Mouse (Mus musculus): Measurements from ENCODE around the gene Spire2. TPM values are rescaled to one million over a fixed set of nuclear protein-coding genes. Genes with fewer than 3 reads are reported as not detected.

The Spire2 gene
- polyA plus RNA-seq, 1 experiment: 36.4 TPM

DNA sequence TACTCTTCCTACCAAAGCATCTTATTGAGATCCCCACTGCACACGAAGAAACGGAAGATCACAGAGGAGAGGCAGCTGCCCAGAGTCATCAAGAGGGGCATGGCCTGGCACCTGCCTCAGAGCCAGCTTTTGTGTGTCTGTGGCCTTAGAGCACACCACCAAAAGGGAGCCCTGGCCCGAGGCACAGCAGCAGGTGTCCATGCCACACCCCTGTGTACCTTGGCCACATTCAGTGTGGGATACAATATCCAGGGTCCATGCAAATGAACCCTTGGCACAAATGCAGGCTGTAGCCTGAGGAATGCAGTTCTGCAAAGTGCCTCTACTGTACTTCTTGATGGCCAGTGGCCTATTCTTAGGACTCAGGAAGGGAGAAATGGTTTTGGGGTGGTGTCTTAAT is 5.0 kb downstream of the Spire2 start:
- Histone ChIP-seq H3K27me3 (ENCODE audit: control insufficient read depth, insufficient read depth, low read length) (no peaks in the 10 kb centered on the region; the same call in 1 of the 2 replicates), H3K27ac (ENCODE audit: insufficient read depth, low read length) (no peak overlapping the region), H3K4me1 (ENCODE audit: control insufficient read depth, insufficient read depth, low read length) (0 out of 2 replicates have a peak, but pooled peaks cover 6% of the 10 kb centered on the region), H3K4me3 (replicated peaks; ENCODE audit: insufficient read depth, low read depth, low read length) (no peak overlapping the region)
- TF ChIP-seq POLR2A (IDR thresholded peaks at IDR 0.05; ENCODE audit: borderline replicate concordance, insufficient read depth, low read length) (no peak), CTCF (IDR thresholded peaks at IDR 0.05; ENCODE audit: borderline replicate concordance, insufficient read depth, low read depth, low read length) (no peak)
- DNase-seq: no peak
- WGBS: 74% methylated on average over 3 of the region's 3 CpGs

GRCm38 (mm10) chr8:123340071-123340470 is 7.6 kb downstream of the Spire2 start:
- Histone ChIP-seq H3K4me3 (replicated peaks; ENCODE audit: insufficient read depth, low read depth, low read length) (no peak overlapping the region), H3K27ac (ENCODE audit: insufficient read depth, low read length) (no peak overlapping the region), H3K4me1 (ENCODE audit: control insufficient read depth, insufficient read depth, low read length) (no peaks in the 10 kb centered on the region), H3K27me3 (ENCODE audit: control insufficient read depth, insufficient read depth, low read length) (no peaks in the 10 kb centered on the region; the same call in 1 of the 2 replicates)
- TF ChIP-seq POLR2A (IDR thresholded peaks at IDR 0.05; ENCODE audit: borderline replicate concordance, insufficient read depth, low read length) (no peak), CTCF (IDR thresholded peaks at IDR 0.05; ENCODE audit: borderline replicate concordance, insufficient read depth, low read depth, low read length) (peak; percentile 21; the same call in 1 of the 2 replicates)
- WGBS: 98% methylated on average over 4 of the region's 4 CpGs
- DNase-seq: no peak

DNA sequence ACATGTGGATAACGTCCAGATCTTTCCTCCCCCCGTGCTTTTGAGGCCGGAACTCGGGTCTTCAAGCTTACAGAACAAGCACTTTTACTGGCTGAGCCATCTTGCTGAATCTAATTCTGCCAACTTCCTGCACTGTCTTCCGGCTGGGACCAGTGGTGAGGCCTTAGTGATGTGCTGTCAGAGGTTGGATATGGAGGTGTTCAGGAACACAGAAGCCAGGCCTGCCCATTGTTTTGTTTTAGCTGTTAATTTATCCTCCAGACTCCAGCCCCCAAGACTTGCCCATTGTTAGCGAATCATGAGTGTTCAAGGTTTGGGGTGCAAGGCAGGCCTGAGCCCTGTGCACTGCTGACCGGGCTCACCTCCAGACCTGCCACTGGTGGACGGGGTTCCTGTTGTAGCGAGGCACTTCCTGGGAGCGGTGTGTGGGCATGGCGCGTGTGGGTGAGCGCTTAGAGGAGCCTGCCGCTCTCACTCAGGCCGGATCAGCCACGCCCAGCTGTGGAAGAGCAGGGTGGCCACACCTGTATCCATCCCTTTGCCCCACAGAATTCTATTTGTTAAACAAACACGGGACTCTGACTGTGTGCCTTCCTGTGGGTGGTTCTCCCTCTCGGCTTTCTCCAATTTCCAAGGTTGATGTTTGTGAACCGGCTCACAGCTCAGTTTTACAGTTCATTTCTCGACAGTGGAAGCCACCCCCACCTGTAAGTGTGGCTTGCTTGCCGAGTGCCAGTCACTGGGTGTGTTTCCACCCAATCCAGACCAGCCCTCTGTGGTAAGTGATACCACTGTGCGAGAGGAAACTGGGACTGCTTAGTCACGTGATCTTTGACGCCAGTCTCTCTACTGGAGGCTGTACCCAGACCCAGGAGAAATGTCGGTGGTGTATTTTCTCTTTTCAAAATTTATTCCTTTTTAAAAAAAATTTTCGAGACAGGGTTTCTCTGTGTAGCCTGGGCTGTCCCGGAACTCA is 8.8 kb downstream of the Spire2 start:
- Histone ChIP-seq H3K4me3 (replicated peaks; ENCODE audit: insufficient read depth, low read depth, low read length) (no peak overlapping the region), H3K27ac (ENCODE audit: insufficient read depth, low read length) (no peak overlapping the region), H3K4me1 (ENCODE audit: control insufficient read depth, insufficient read depth, low read length) (no peaks in the 10 kb centered on the region; the same call in 1 of the 2 replicates), H3K27me3 (ENCODE audit: control insufficient read depth, insufficient read depth, low read length) (no peaks in the 10 kb centered on the region; the same call in 1 of the 2 replicates)
- no peak for TF ChIP-seq CTCF (IDR thresholded peaks at IDR 0.05; ENCODE audit: borderline replicate concordance, insufficient read depth, low read depth, low read length)
- no peak for TF ChIP-seq POLR2A (IDR thresholded peaks at IDR 0.05; ENCODE audit: borderline replicate concordance, insufficient read depth, low read length)
- DNase-seq: no peak
- 90% methylated on average over 27 of the region's 27 CpGs for WGBS

- no peak for DNase-seq
- 70% methylated on average over 8 of the region's 8 CpGs for WGBS
- no peaks in the 10 kb centered on the region; the same call in 1 of the 2 replicates for H3K4me1 ChIP-seq (ENCODE audit: control insufficient read depth, insufficient read depth, low read length)
- H3K27me3 ChIP-seq (ENCODE audit: control insufficient read depth, insufficient read depth, low read length): no peaks in the 10 kb centered on the region; the same call in 1 of the 2 replicates
- no peak overlapping the region for H3K27ac ChIP-seq (ENCODE audit: insufficient read depth, low read length)
- no peak for TF ChIP-seq POLR2A (IDR thresholded peaks at IDR 0.05; ENCODE audit: borderline replicate concordance, insufficient read depth, low read length)
- TF ChIP-seq CTCF (IDR thresholded peaks at IDR 0.05; ENCODE audit: borderline replicate concordance, insufficient read depth, low read depth, low read length): no peak
- no peak overlapping the region for H3K4me3 ChIP-seq (replicated peaks; ENCODE audit: insufficient read depth, low read depth, low read length)
Observed at GRCm38 (mm10) chr8:123342253-123342652, 9.7 kb downstream of the Spire2 start.

DNA sequence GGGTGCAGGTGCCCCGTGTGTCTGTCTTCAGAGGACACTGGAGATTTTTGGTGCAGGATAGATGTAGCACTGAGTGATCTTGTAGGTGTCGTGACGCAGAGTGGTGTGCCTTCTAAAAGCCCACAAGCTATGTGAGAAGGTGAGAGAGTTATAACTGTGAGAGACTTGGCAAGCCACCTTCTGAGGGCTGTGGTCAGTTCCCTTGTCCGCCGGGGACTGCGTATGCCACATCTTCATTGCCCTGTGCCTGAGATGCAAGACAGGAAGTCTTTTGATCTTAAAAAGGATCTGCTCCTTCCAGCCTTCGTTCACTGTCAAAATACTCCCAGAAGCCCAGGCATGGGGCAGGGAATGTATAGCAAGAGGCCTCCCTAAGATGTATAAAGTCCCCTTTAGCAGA is 10.4 kb downstream of the Spire2 start:
- no peak overlapping the region for H3K4me3 ChIP-seq (replicated peaks; ENCODE audit: insufficient read depth, low read depth, low read length)
- TF ChIP-seq POLR2A (IDR thresholded peaks at IDR 0.05; ENCODE audit: borderline replicate concordance, insufficient read depth, low read length) (no peak), CTCF (IDR thresholded peaks at IDR 0.05; ENCODE audit: borderline replicate concordance, insufficient read depth, low read depth, low read length) (no peak)
- H3K27me3 ChIP-seq (ENCODE audit: control insufficient read depth, insufficient read depth, low read length): no peaks in the 10 kb centered on the region; the same call in 1 of the 2 replicates
- WGBS: 88% methylated on average over 7 of the region's 7 CpGs
- no peak for DNase-seq
- H3K4me1 ChIP-seq (ENCODE audit: control insufficient read depth, insufficient read depth, low read length): no peaks in the 10 kb centered on the region; the same call in 1 of the 2 replicates
- no peak overlapping the region for H3K27ac ChIP-seq (ENCODE audit: insufficient read depth, low read length)

- 81% methylated on average over 12 of the region's 12 CpGs for WGBS
- Histone ChIP-seq H3K27ac (ENCODE audit: insufficient read depth, low read length) (no peak overlapping the region), H3K27me3 (ENCODE audit: control insufficient read depth, insufficient read depth, low read length) (no peaks in the 10 kb centered on the region; the same call in 1 of the 2 replicates), H3K4me1 (ENCODE audit: control insufficient read depth, insufficient read depth, low read length) (no peaks in the 10 kb centered on the region; the same call in 1 of the 2 replicates), H3K4me3 (replicated peaks; ENCODE audit: insufficient read depth, low read depth, low read length) (no peak overlapping the region)
- DNase-seq: no peak
- TF ChIP-seq POLR2A (IDR thresholded peaks at IDR 0.05; ENCODE audit: borderline replicate concordance, insufficient read depth, low read length) (no peak), CTCF (IDR thresholded peaks at IDR 0.05; ENCODE audit: borderline replicate concordance, insufficient read depth, low read depth, low read length) (no peak)
Observed at GRCm38 (mm10) chr8:123343422-123343821, 10.9 kb downstream of the Spire2 start.

DNA sequence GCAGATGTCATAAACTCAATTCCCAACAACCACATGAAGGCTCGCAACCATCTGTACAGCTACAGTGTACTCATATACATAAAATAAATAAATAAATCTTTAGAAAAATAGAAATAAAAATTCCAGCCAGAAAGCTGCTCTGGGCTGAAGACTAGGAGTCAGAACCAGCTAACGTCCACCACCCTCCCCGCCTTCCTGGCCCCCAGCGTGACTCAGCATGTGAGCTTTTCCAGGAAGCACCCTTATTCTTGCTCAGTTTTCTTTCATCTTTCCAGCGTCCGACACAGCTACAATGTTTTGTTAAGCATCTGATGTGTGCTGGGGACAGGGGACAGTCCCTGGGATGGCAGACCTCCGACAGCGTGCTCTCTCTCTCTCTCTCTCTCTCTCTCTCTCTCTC is 12.6 kb downstream of the Spire2 start:
- WGBS: 89% methylated on average over 8 of the region's 8 CpGs
- no peak for DNase-seq
- Histone ChIP-seq H3K27me3 (ENCODE audit: control insufficient read depth, insufficient read depth, low read length) (no peaks in the 10 kb centered on the region), H3K4me1 (ENCODE audit: control insufficient read depth, insufficient read depth, low read length) (no peaks in the 10 kb centered on the region; the same call in 1 of the 2 replicates), H3K4me3 (replicated peaks; ENCODE audit: insufficient read depth, low read depth, low read length) (no peak overlapping the region), H3K27ac (ENCODE audit: insufficient read depth, low read length) (no peak overlapping the region)
- TF ChIP-seq POLR2A (IDR thresholded peaks at IDR 0.05; ENCODE audit: borderline replicate concordance, insufficient read depth, low read length): no peak
- no peak for TF ChIP-seq CTCF (IDR thresholded peaks at IDR 0.05; ENCODE audit: borderline replicate concordance, insufficient read depth, low read depth, low read length)

Measured in cerebellum, adult 2 months (tissue).